Mouse (Mus musculus): ENCODE data around the gene Trappc12. TPM values are rescaled to one million over a fixed set of nuclear protein-coding genes. Genes with fewer than 3 reads are reported as not detected.

Gene Trappc12
- polyA plus RNA-seq (2015; fragmentation: Nextera tagmentation; extraction: Ambion mirVana) = 40.3 and 40.6 TPM in 2 replicates

- under 1% methylated on average over 41 of the region's 41 CpGs for WGBS
- H3K36me3 ChIP-seq (ENCODE audit: control insufficient read depth, insufficient read depth, low read length) = peaks cover 8% of the 10 kb centered on the region
- peak within 1 kb of the TSS; percentile 90 for H3K4me2 ChIP-seq (ENCODE audit: low read depth, low read length)
- peak within 1 kb of the TSS; percentile 53 for H3K27ac ChIP-seq (ENCODE audit: low read length)
- H3K9ac ChIP-seq (ENCODE audit: low read length) = peak within 1 kb of the TSS; percentile 91
- peaks cover 13% of the 10 kb centered on the region for H3K4me1 ChIP-seq (replicated peaks; ENCODE audit: control insufficient read depth, insufficient read depth, low read length)
- peak; percentile 93 for ATAC-seq (ENCODE audit: low read depth)
- H3K9me3 ChIP-seq (ENCODE audit: control insufficient read depth, low read length) = no peaks in the 10 kb centered on the region
- peak within 1 kb of the TSS; percentile 87 for H3K4me3 ChIP-seq (ENCODE audit: low read length)
- no peaks in the 10 kb centered on the region for H3K27me3 ChIP-seq (ENCODE audit: control insufficient read depth, insufficient read depth, low read depth, low read length)
Observed at GRCm38 (mm10) chr12:28750021-28750633, at the start of gene Trappc12. Gene Trappc12, minus strand, starts transcription at chr12:28750472.

- 62% methylated on average over 11 of the region's 11 CpGs for WGBS
- no peaks in the 10 kb centered on the region for H3K27me3 ChIP-seq (ENCODE audit: control insufficient read depth, insufficient read depth, low read depth, low read length)
- no peak overlapping the region for H3K9ac ChIP-seq (ENCODE audit: low read length)
- no peak overlapping the region for H3K27ac ChIP-seq (ENCODE audit: low read length)
- no peak overlapping the region for H3K4me2 ChIP-seq (ENCODE audit: low read depth, low read length)
- H3K9me3 ChIP-seq (ENCODE audit: control insufficient read depth, low read length) = no peaks in the 10 kb centered on the region
- ATAC-seq (ENCODE audit: low read depth) = no peak
- no peaks in the 10 kb centered on the region; the same call in 1 of the 2 replicates for H3K4me1 ChIP-seq (replicated peaks; ENCODE audit: control insufficient read depth, insufficient read depth, low read length)
- no peaks in the 10 kb centered on the region for H3K36me3 ChIP-seq (ENCODE audit: control insufficient read depth, insufficient read depth, low read length)
- H3K4me3 ChIP-seq (ENCODE audit: low read length) = no peak overlapping the region
Observed at GRCm38 (mm10) chr12:28799798-28800411, 49.6 kb upstream of the Trappc12 start.

GRCm38 (mm10) chr12:28796881-28797420 lies 46.7 kb upstream of the Trappc12 start:
- H3K4me2 ChIP-seq (ENCODE audit: low read depth, low read length) = no peak overlapping the region
- no peak overlapping the region for H3K27ac ChIP-seq (ENCODE audit: low read length)
- no peaks in the 10 kb centered on the region for H3K9me3 ChIP-seq (ENCODE audit: control insufficient read depth, low read length)
- H3K4me1 ChIP-seq (replicated peaks; ENCODE audit: control insufficient read depth, insufficient read depth, low read length) = no peaks in the 10 kb centered on the region
- no peak for ATAC-seq (ENCODE audit: low read depth)
- H3K36me3 ChIP-seq (ENCODE audit: control insufficient read depth, insufficient read depth, low read length) = no peaks in the 10 kb centered on the region
- H3K27me3 ChIP-seq (ENCODE audit: control insufficient read depth, insufficient read depth, low read depth, low read length) = no peaks in the 10 kb centered on the region
- no peak overlapping the region for H3K4me3 ChIP-seq (ENCODE audit: low read length)
- no peak overlapping the region for H3K9ac ChIP-seq (ENCODE audit: low read length)

GRCm38 (mm10) chr12:28795041-28795440 lies 44.8 kb upstream of the Trappc12 start:
- ATAC-seq (ENCODE audit: low read depth) = no peak
- Histone ChIP-seq H3K27ac (ENCODE audit: low read length) (no peak overlapping the region), H3K9ac (ENCODE audit: low read length) (no peak overlapping the region), H3K36me3 (ENCODE audit: control insufficient read depth, insufficient read depth, low read length) (no peaks in the 10 kb centered on the region), H3K9me3 (ENCODE audit: control insufficient read depth, low read length) (no peaks in the 10 kb centered on the region), H3K4me3 (ENCODE audit: low read length) (no peak overlapping the region), H3K4me2 (ENCODE audit: low read depth, low read length) (no peak overlapping the region), H3K27me3 (ENCODE audit: control insufficient read depth, insufficient read depth, low read depth, low read length) (no peaks in the 10 kb centered on the region), H3K4me1 (replicated peaks; ENCODE audit: control insufficient read depth, insufficient read depth, low read length) (no peaks in the 10 kb centered on the region)
- WGBS = 72% methylated on average over 3 of the region's 3 CpGs

- H3K9me3 ChIP-seq (ENCODE audit: control insufficient read depth, low read length) = no peaks in the 10 kb centered on the region
- H3K4me3 ChIP-seq (ENCODE audit: low read length) = no peak overlapping the region
- H3K4me2 ChIP-seq (ENCODE audit: low read depth, low read length) = no peak overlapping the region
- no peaks in the 10 kb centered on the region for H3K4me1 ChIP-seq (replicated peaks; ENCODE audit: control insufficient read depth, insufficient read depth, low read length)
- H3K9ac ChIP-seq (ENCODE audit: low read length) = no peak overlapping the region
- H3K36me3 ChIP-seq (ENCODE audit: control insufficient read depth, insufficient read depth, low read length) = no peaks in the 10 kb centered on the region
- 62% methylated on average over 2 of the region's 2 CpGs for WGBS
- no peaks in the 10 kb centered on the region for H3K27me3 ChIP-seq (ENCODE audit: control insufficient read depth, insufficient read depth, low read depth, low read length)
- no peak for ATAC-seq (ENCODE audit: low read depth)
- H3K27ac ChIP-seq (ENCODE audit: low read length) = no peak overlapping the region
Observed at GRCm38 (mm10) chr12:28793715-28794114, 43.4 kb upstream of the Trappc12 start.

- WGBS = 64% methylated on average over 3 of the region's 3 CpGs
- no peak for ATAC-seq (ENCODE audit: low read depth)
Observed at GRCm38 (mm10) chr12:28792613-28793012, 42.3 kb upstream of the Trappc12 start.

GRCm38 (mm10) chr12:28786310-28786709 lies 36.0 kb upstream of the Trappc12 start:
- no peak for ATAC-seq (ENCODE audit: low read depth)
- no peak overlapping the region for H3K4me3 ChIP-seq (ENCODE audit: low read length)
- H3K9me3 ChIP-seq (ENCODE audit: control insufficient read depth, low read length) = no peaks in the 10 kb centered on the region
- no peak overlapping the region for H3K4me2 ChIP-seq (ENCODE audit: low read depth, low read length)
- H3K27me3 ChIP-seq (ENCODE audit: control insufficient read depth, insufficient read depth, low read depth, low read length) = no peaks in the 10 kb centered on the region
- no peaks in the 10 kb centered on the region for H3K36me3 ChIP-seq (ENCODE audit: control insufficient read depth, insufficient read depth, low read length)
- H3K27ac ChIP-seq (ENCODE audit: low read length) = no peak overlapping the region
- no peaks in the 10 kb centered on the region for H3K4me1 ChIP-seq (replicated peaks; ENCODE audit: control insufficient read depth, insufficient read depth, low read length)
- WGBS = 88% methylated on average over 6 of the region's 6 CpGs
- no peak overlapping the region for H3K9ac ChIP-seq (ENCODE audit: low read length)

More at GRCm38 (mm10) chr12:28792613-28793012, 42.3 kb upstream of the Trappc12 start:
- no peaks in the 10 kb centered on the region for H3K36me3 ChIP-seq (ENCODE audit: control insufficient read depth, insufficient read depth, low read length)
- H3K9me3 ChIP-seq (ENCODE audit: control insufficient read depth, low read length) = no peaks in the 10 kb centered on the region
- no peak overlapping the region for H3K27ac ChIP-seq (ENCODE audit: low read length)
- H3K9ac ChIP-seq (ENCODE audit: low read length) = no peak overlapping the region
- no peaks in the 10 kb centered on the region for H3K4me1 ChIP-seq (replicated peaks; ENCODE audit: control insufficient read depth, insufficient read depth, low read length)
- H3K4me2 ChIP-seq (ENCODE audit: low read depth, low read length) = no peak overlapping the region
- H3K27me3 ChIP-seq (ENCODE audit: control insufficient read depth, insufficient read depth, low read depth, low read length) = no peaks in the 10 kb centered on the region
- no peak overlapping the region for H3K4me3 ChIP-seq (ENCODE audit: low read length)

- H3K4me3 ChIP-seq (ENCODE audit: low read length) = no peak overlapping the region
- ATAC-seq (ENCODE audit: low read depth) = no peak
- no peaks in the 10 kb centered on the region for H3K27me3 ChIP-seq (ENCODE audit: control insufficient read depth, insufficient read depth, low read depth, low read length)
- H3K4me2 ChIP-seq (ENCODE audit: low read depth, low read length) = no peak overlapping the region
- H3K4me1 ChIP-seq (replicated peaks; ENCODE audit: control insufficient read depth, insufficient read depth, low read length) = no peaks in the 10 kb centered on the region
- 3% methylated on average over 1 of the region's 1 CpGs for WGBS
- H3K27ac ChIP-seq (ENCODE audit: low read length) = no peak overlapping the region
- H3K36me3 ChIP-seq (ENCODE audit: control insufficient read depth, insufficient read depth, low read length) = no peaks in the 10 kb centered on the region
- no peaks in the 10 kb centered on the region for H3K9me3 ChIP-seq (ENCODE audit: control insufficient read depth, low read length)
- H3K9ac ChIP-seq (ENCODE audit: low read length) = no peak overlapping the region
Observed at GRCm38 (mm10) chr12:28785299-28785698, 35.0 kb upstream of the Trappc12 start.

GRCm38 (mm10) chr12:28784864-28785263 lies 34.6 kb upstream of the Trappc12 start:
- H3K27ac ChIP-seq (ENCODE audit: low read length) = no peak overlapping the region
- H3K9me3 ChIP-seq (ENCODE audit: control insufficient read depth, low read length) = no peaks in the 10 kb centered on the region
- H3K4me3 ChIP-seq (ENCODE audit: low read length) = no peak overlapping the region
- H3K9ac ChIP-seq (ENCODE audit: low read length) = no peak overlapping the region
- H3K27me3 ChIP-seq (ENCODE audit: control insufficient read depth, insufficient read depth, low read depth, low read length) = no peaks in the 10 kb centered on the region
- no peaks in the 10 kb centered on the region for H3K36me3 ChIP-seq (ENCODE audit: control insufficient read depth, insufficient read depth, low read length)
- ATAC-seq (ENCODE audit: low read depth) = no peak
- 48% methylated on average over 8 of the region's 8 CpGs for WGBS
- H3K4me2 ChIP-seq (ENCODE audit: low read depth, low read length) = no peak overlapping the region
- H3K4me1 ChIP-seq (replicated peaks; ENCODE audit: control insufficient read depth, insufficient read depth, low read length) = no peaks in the 10 kb centered on the region

All from lung, embryonic 16.5 days (tissue).